Mouse (Mus musculus): Measurements from ENCODE around the gene Tnpo2. TPM values are rescaled to one million over a fixed set of nuclear protein-coding genes. Genes with fewer than 3 reads are reported as not detected.

Tnpo2 gene
- polyA plus RNA-seq, 1 experiment from 2014 or later = 19.9 TPM

GRCm38 (mm10) chr8:85032622-85033311, 3.9 kb upstream of the Tnpo2 start:
- H3K36me3 ChIP-seq (ENCODE audit: control insufficient read depth, insufficient read depth, low read length) = peaks cover 10% of the 10 kb centered on the region; the same call in 1 of the 2 replicates
- H3K9me3 ChIP-seq (ENCODE audit: control insufficient read depth, low read length) = no peaks in the 10 kb centered on the region
- DNase-seq (ENCODE audit: low spot score) = no peak
- no peak overlapping the region for H3K9ac ChIP-seq (ENCODE audit: low read length)
- no peak overlapping the region for H3K27ac ChIP-seq (ENCODE audit: low read depth, low read length)
- H3K4me3 ChIP-seq (ENCODE audit: low read depth, low read length) = no peak overlapping the region
- no peaks in the 10 kb centered on the region for H3K27me3 ChIP-seq (ENCODE audit: control insufficient read depth, insufficient read depth, low read length)
- ATAC-seq (replicated peaks; ENCODE audit: low FRiP score) = no peak
- peaks cover 12% of the 10 kb centered on the region; the same call in 1 of the 2 replicates for H3K4me1 ChIP-seq (replicated peaks; ENCODE audit: control insufficient read depth, insufficient read depth, low read length)
- WGBS = 88% methylated on average over 4 of the region's 4 CpGs
- no peak overlapping the region for H3K4me2 ChIP-seq (ENCODE audit: low read depth, low read length, severe bottlenecking)

GRCm38 (mm10) chr8:85033867-85034266, 2.8 kb upstream of the Tnpo2 start:
- DNase-seq (ENCODE audit: low spot score) (no peak), ATAC-seq (replicated peaks; ENCODE audit: low FRiP score) (no peak)
- H3K27ac ChIP-seq (ENCODE audit: low read depth, low read length) = no peak overlapping the region
- H3K4me2 ChIP-seq (ENCODE audit: low read depth, low read length, severe bottlenecking) = no peak overlapping the region
- H3K9me3 ChIP-seq (ENCODE audit: control insufficient read depth, low read length) = no peaks in the 10 kb centered on the region
- H3K9ac ChIP-seq (ENCODE audit: low read length) = no peak overlapping the region
- WGBS = 73% methylated on average over 1 of the region's 1 CpGs
- H3K4me3 ChIP-seq (ENCODE audit: low read depth, low read length) = no peak overlapping the region
- peaks cover 10% of the 10 kb centered on the region; the same call in 1 of the 2 replicates for H3K36me3 ChIP-seq (ENCODE audit: control insufficient read depth, insufficient read depth, low read length)
- peaks cover 5% of the 10 kb centered on the region; the same call in 1 of the 2 replicates for H3K4me1 ChIP-seq (replicated peaks; ENCODE audit: control insufficient read depth, insufficient read depth, low read length)
- no peaks in the 10 kb centered on the region for H3K27me3 ChIP-seq (ENCODE audit: control insufficient read depth, insufficient read depth, low read length)

GRCm38 (mm10) chr8:85034764-85035163, 2.0 kb upstream of the Tnpo2 start:
- no peak overlapping the region; the same call in 1 of the 2 replicates for H3K9ac ChIP-seq (ENCODE audit: low read length)
- H3K4me3 ChIP-seq (ENCODE audit: low read depth, low read length) = peak overlapping the region; percentile 80
- DNase-seq (ENCODE audit: low spot score) = peak; percentile 85
- peaks cover 8% of the 10 kb centered on the region; the same call in 1 of the 2 replicates for H3K36me3 ChIP-seq (ENCODE audit: control insufficient read depth, insufficient read depth, low read length)
- no peaks in the 10 kb centered on the region for H3K27me3 ChIP-seq (ENCODE audit: control insufficient read depth, insufficient read depth, low read length)
- no peak overlapping the region for H3K27ac ChIP-seq (ENCODE audit: low read depth, low read length)
- 0 out of 2 replicates have a peak, but pooled peaks cover 7% of the 10 kb centered on the region for H3K4me1 ChIP-seq (replicated peaks; ENCODE audit: control insufficient read depth, insufficient read depth, low read length)
- WGBS = 3% methylated on average over 13 of the region's 13 CpGs
- no peak for ATAC-seq (replicated peaks; ENCODE audit: low FRiP score)
- H3K9me3 ChIP-seq (ENCODE audit: control insufficient read depth, low read length) = no peaks in the 10 kb centered on the region
- H3K4me2 ChIP-seq (ENCODE audit: low read depth, low read length, severe bottlenecking) = peak overlapping the region; percentile 91

GRCm38 (mm10) chr8:85035165-85035727, 1.5 kb upstream of the Tnpo2 start:
- WGBS = 10% methylated on average over 12 of the region's 12 CpGs
- H3K4me3 ChIP-seq (ENCODE audit: low read depth, low read length) = peak overlapping the region; percentile 80

GRCm38 (mm10) chr8:85035728-85036310, 896 bp upstream of the Tnpo2 start:
- Histone ChIP-seq H3K27me3 (ENCODE audit: control insufficient read depth, insufficient read depth, low read length) (no peaks in the 10 kb centered on the region), H3K9me3 (ENCODE audit: control insufficient read depth, low read length) (no peaks in the 10 kb centered on the region), H3K36me3 (ENCODE audit: control insufficient read depth, insufficient read depth, low read length) (peaks cover 4% of the 10 kb centered on the region; the same call in 1 of the 2 replicates), H3K4me3 (ENCODE audit: low read depth, low read length) (peak overlapping the region; percentile 80), H3K9ac (ENCODE audit: low read length) (peak overlapping the region; percentile 93), H3K4me1 (replicated peaks; ENCODE audit: control insufficient read depth, insufficient read depth, low read length) (0 out of 2 replicates have a peak, but pooled peaks cover 7% of the 10 kb centered on the region), H3K4me2 (ENCODE audit: low read depth, low read length, severe bottlenecking) (peak overlapping the region; percentile 91), H3K27ac (ENCODE audit: low read depth, low read length) (peak overlapping the region; percentile 64)
- ATAC-seq (replicated peaks; ENCODE audit: low FRiP score) (0 out of 2 replicates have a peak, but pooled peaks have one; percentile 0), DNase-seq (ENCODE audit: low spot score) (no peak)
- 2% methylated on average over 15 of the region's 15 CpGs for WGBS

More at GRCm38 (mm10) chr8:85035165-85035727, 1.5 kb upstream of the Tnpo2 start:
- no peak overlapping the region for H3K27ac ChIP-seq (ENCODE audit: low read depth, low read length)
- H3K27me3 ChIP-seq (ENCODE audit: control insufficient read depth, insufficient read depth, low read length) = no peaks in the 10 kb centered on the region
- H3K4me1 ChIP-seq (replicated peaks; ENCODE audit: control insufficient read depth, insufficient read depth, low read length) = 0 out of 2 replicates have a peak, but pooled peaks cover 7% of the 10 kb centered on the region
- H3K4me2 ChIP-seq (ENCODE audit: low read depth, low read length, severe bottlenecking) = peak overlapping the region; percentile 91
- DNase-seq (ENCODE audit: low spot score) = no peak
- no peak for ATAC-seq (replicated peaks; ENCODE audit: low FRiP score)
- H3K36me3 ChIP-seq (ENCODE audit: control insufficient read depth, insufficient read depth, low read length) = peaks cover 5% of the 10 kb centered on the region; the same call in 1 of the 2 replicates
- H3K9me3 ChIP-seq (ENCODE audit: control insufficient read depth, low read length) = no peaks in the 10 kb centered on the region
- peak overlapping the region; percentile 93 for H3K9ac ChIP-seq (ENCODE audit: low read length)

- no peaks in the 10 kb centered on the region for H3K9me3 ChIP-seq (ENCODE audit: control insufficient read depth, low read length)
- peaks cover 4% of the 10 kb centered on the region; the same call in 1 of the 2 replicates for H3K36me3 ChIP-seq (ENCODE audit: control insufficient read depth, insufficient read depth, low read length)
- 0% methylated on average over 9 of the region's 9 CpGs for WGBS
- no peaks in the 10 kb centered on the region for H3K27me3 ChIP-seq (ENCODE audit: control insufficient read depth, insufficient read depth, low read length)
- H3K4me2 ChIP-seq (ENCODE audit: low read depth, low read length, severe bottlenecking) = peak overlapping the region; percentile 91
- H3K27ac ChIP-seq (ENCODE audit: low read depth, low read length) = peak overlapping the region; percentile 64
- ATAC-seq (replicated peaks; ENCODE audit: low FRiP score) (peak; percentile 34), DNase-seq (ENCODE audit: low spot score) (no peak)
- H3K9ac ChIP-seq (ENCODE audit: low read length) = peak overlapping the region; percentile 93
- peak overlapping the region; percentile 80 for H3K4me3 ChIP-seq (ENCODE audit: low read depth, low read length)
- 0 out of 2 replicates have a peak, but pooled peaks cover 7% of the 10 kb centered on the region for H3K4me1 ChIP-seq (replicated peaks; ENCODE audit: control insufficient read depth, insufficient read depth, low read length)
These were observed 366 bp upstream of the Tnpo2 start for GRCm38 (mm10) chr8:85036381-85036717.

- H3K9me3 ChIP-seq (ENCODE audit: control insufficient read depth, low read length) = no peaks in the 10 kb centered on the region
- 1% methylated on average over 14 of the region's 14 CpGs for WGBS
- DNase-seq (ENCODE audit: low spot score) (no peak), ATAC-seq (replicated peaks; ENCODE audit: low FRiP score) (peak; percentile 60)
- H3K4me1 ChIP-seq (replicated peaks; ENCODE audit: control insufficient read depth, insufficient read depth, low read length) = 0 out of 2 replicates have a peak, but pooled peaks cover 7% of the 10 kb centered on the region
- peaks cover 2% of the 10 kb centered on the region; the same call in 1 of the 2 replicates for H3K36me3 ChIP-seq (ENCODE audit: control insufficient read depth, insufficient read depth, low read length)
- H3K4me2 ChIP-seq (ENCODE audit: low read depth, low read length, severe bottlenecking) = peak overlapping the region; percentile 96
- peak overlapping the region; percentile 80 for H3K4me3 ChIP-seq (ENCODE audit: low read depth, low read length)
- H3K27me3 ChIP-seq (ENCODE audit: control insufficient read depth, insufficient read depth, low read length) = no peaks in the 10 kb centered on the region
- H3K27ac ChIP-seq (ENCODE audit: low read depth, low read length) = peak overlapping the region; percentile 99
- H3K9ac ChIP-seq (ENCODE audit: low read length) = peak overlapping the region; percentile 93
These were observed 608 bp downstream of the Tnpo2 start for GRCm38 (mm10) chr8:85037366-85037680.

- H3K27me3 ChIP-seq (ENCODE audit: control insufficient read depth, insufficient read depth, low read length) = no peaks in the 10 kb centered on the region
- DNase-seq (ENCODE audit: low spot score) (peak; percentile 77), ATAC-seq (replicated peaks; ENCODE audit: low FRiP score) (0 out of 2 replicates have a peak, but pooled peaks have one; percentile 4)
- H3K36me3 ChIP-seq (ENCODE audit: control insufficient read depth, insufficient read depth, low read length) = peaks cover 3% of the 10 kb centered on the region; the same call in 1 of the 2 replicates
- 0 out of 2 replicates have a peak, but pooled peaks cover 7% of the 10 kb centered on the region for H3K4me1 ChIP-seq (replicated peaks; ENCODE audit: control insufficient read depth, insufficient read depth, low read length)
- H3K27ac ChIP-seq (ENCODE audit: low read depth, low read length) = peak overlapping the region; percentile 99
- peak overlapping the region; percentile 93 for H3K9ac ChIP-seq (ENCODE audit: low read length)
- peak overlapping the region; percentile 80 for H3K4me3 ChIP-seq (ENCODE audit: low read depth, low read length)
- H3K9me3 ChIP-seq (ENCODE audit: control insufficient read depth, low read length) = no peaks in the 10 kb centered on the region
- under 1% methylated on average over 56 of the region's 57 CpGs for WGBS
- peak overlapping the region; percentile 96 for H3K4me2 ChIP-seq (ENCODE audit: low read depth, low read length, severe bottlenecking)
These were observed 1.2 kb downstream of the Tnpo2 start for GRCm38 (mm10) chr8:85037681-85038531.
